Mouse (Mus musculus) gastrocnemius, postnatal 14 days (tissue): ENCODE data around the gene Rbm44. TPM values are rescaled to one million over a fixed set of nuclear protein-coding genes. Genes with fewer than 3 reads are reported as not detected.
A peak's percentile ranks its signal among the peaks of the same experiment; 100 is the strongest.

Experiments
- DNase-seq: peaks from one replicate; pipeline ENCODE4 v3.0.0; 2021; ENCODE audit warnings: mixed read lengths
- intact Hi-C: fragments of 180-260 bp; cut with DNase I; formaldehyde crosslinking; loops from one replicate; pipeline ENCODE4 v1.15.1; 2025; ENCODE audit warnings: low total_unique reads
- total RNA-seq, 2 experiments: library from RNA; stranded (reverse); gene quantifications; 2 replicates each; pipeline ENCODE4 v1.2.3; 2021

Rbm44 gene
- total RNA-seq, 2 experiments from 2014 or later: not detected

DNA sequence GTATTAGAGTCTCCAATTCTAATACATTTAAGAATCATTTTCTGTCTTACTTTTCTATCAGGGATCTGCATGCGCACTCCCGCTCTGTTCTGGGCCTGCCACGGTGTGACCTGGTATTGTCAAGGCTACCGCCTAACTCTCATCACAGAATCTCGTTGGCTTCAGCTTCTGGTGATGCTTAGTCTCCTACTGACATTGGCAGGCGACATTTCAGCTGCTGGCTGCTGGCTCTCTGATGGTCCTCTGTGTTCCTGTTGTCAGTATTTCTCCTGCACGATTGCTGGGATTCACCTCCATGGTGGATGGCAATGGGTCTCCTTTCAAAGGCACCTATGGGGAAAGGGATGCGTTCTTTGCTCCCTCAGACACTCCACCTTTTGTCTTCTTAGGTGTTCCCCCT is 61.4 kb downstream of the Rbm44 start:
- no peak for DNase-seq
- intact Hi-C loops: no loop called here

DNA sequence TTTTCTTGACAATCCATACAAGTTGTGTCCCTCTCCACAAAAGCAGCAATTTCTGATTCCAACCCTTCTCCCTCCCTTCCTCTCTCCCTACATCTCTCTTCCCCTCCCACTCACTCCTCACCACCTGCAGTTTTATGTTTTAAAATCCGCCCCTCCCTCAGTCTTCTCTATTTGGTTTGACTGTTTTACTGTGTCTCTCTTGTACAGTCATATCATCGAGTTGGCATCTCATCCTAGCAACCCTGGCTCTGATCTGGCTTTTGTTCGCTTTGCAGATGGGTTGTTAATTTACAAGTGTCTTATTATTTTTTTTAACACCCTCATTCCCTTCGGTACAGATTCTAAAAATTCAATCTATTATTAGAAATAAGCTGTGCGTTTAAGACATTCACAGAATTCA is 62.0 kb downstream of the Rbm44 start:
- intact Hi-C loops: no loop called here
- no peak for DNase-seq

DNA sequence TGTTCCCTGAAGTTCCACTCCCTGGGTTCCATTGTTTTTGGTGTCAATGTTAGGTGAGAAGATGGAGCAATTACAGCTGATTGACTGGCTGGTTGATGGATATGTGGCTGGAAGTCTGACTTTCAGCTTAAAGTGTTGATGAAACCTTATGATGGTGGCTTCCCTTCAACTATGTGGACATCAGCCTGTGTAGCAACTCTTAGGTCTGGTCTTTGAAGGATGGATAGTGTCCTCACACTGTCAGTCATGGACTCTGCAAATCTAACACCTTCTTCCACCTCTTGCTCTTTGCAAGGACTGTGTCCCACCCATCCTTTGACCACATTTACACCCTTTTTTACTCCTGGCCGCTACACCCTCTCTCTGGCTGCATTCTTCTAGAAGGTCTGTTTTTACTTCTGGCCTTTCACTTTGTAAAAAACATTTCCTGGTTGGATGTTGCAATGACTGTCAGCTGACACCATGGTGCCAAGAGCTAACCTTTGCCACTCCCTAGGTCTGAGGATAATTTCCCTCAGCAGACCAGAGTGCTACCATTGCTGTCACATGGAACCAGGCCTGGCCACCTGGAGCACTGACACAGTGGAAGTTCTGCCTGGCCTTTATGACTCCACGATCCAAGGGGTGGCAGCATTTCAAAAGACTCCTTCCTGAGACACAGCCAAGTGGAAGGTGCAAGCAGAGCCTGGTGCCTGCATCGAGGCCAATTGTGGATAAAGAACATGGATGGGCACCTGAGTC is 62.6 kb downstream of the Rbm44 start:
- DNase-seq: no peak
- intact Hi-C loops: no loop called here

DNA sequence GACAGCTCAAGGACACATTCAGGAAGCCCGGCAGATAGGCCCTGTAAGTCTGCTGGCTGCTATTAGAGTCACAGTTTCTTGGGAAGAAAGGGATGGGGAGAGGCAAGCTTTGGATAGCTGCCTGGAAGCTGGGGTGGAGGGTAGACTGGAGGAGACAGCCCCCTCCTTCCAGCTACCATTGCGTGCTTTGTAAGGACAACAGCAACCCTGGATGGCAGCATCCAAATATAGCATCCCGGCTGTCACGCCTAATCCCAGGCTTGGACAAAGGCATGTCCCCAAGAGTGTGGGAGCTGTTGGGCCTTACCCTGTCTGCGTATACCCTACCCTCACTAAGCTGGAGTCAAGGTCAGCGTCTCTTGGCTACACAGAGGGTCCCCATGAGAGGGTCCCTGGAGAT is 64.5 kb downstream of the Rbm44 start:
- DNase-seq: peak; percentile 58
- intact Hi-C loops: no loop called here

DNA sequence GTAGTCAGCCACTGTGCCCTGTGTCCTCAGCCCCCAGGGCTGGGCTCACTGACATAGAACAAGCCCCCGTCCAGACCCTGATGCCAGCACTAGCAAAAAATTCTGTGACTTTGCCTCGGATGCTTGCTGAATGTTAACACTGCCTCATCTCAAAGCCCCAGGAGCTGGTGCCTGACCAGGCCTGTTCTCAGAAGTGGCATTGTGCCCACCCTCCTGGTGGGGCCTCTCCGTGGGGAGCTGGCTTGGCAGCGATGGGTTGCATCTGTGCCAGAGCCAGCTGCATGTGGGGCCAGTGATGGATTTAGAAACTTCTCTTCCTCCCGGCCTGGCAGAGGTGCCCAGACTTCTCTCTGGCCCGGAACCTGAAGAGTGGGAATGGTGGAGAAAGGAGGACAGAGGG is 64.9 kb downstream of the Rbm44 start:
- intact Hi-C loops: no loop called here
- DNase-seq: peak; percentile 85

DNA sequence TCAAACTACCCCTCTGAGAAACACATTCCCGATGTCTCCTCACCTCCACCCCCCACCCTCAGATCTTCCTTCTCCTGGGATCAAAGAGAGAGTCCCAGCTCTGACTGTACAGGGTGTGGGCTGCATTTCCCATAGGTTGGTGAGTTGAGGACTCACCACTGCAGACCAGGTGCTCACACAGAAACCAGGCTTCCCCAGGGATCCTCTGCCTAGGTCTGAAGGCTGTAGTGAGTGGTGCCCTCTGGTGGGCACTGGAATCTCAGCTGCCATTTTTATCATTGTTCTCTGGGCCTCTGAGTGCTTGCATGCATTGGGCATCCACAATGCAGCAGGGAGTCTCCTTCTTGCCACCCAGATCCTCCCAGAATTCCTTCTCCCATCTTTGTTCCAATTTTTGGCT is 66.2 kb downstream of the Rbm44 start:
- intact Hi-C loops: no loop called here
- DNase-seq: peak; percentile 31

DNA sequence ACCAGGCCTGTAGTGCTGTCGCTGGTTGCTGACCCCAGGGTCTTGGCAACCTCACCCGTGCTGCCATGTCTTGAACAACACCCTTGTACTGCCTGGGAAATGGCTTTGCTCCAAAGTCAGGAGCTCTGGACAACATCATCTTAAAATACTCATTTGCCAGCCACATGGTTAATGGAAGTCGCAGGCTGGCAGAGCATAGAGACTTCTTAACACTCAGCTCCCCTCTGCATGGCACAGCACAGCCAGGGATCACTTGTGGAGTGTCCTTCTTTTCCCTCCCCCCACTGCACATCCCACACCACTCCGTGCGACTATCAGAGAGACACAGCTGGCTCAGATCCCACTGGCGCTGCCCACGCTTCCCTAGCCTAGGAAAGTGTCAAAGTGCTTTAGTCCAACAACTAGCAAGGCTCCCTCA is 66.7 kb downstream of the Rbm44 start:
- intact Hi-C loops: no loop called here
- DNase-seq: no peak

DNA sequence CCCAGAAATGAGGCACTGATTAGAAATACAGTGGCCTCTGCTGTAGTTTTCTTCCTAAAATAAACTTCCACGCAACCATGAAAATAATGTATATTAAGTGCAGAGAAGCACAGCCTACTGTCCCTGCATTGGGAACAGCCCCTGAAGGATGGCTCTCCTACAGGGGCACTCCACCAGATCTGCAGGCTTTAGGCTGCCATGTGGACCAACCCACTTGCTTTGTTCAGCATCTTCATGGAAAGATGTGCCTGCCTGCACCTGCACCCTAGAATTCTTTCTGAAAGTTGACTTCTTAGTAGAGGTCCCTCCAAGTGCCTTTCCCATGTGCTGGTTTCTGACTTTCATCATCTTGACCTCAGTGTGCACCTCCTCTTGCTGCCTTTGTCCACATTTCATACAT is 70.4 kb downstream of the Rbm44 start:
- no peak for DNase-seq
- intact Hi-C loops: loop anchor here (5.0 kb wide), 1 partner anchor 33 kb away; no protein-coding TSS in a partner anchor

DNA sequence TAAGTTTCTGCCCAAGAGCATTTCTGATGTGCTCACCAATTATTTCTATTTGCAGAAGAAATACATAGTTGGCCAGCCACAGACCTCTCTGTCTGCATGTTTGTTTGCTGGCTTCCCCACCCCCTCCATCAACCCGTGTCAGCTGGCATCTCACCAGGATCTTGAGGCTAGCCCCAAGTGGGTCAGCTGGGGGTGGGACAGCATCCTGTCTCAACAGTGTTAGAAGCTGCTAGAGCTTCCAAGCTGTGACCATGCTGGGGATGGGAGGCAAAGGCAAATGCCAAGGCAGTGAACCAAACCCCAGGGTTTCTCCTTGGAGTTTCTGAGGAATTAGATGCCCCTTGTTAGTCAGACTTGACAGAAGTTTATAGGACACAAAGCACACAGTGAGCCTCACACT is 71.1 kb downstream of the Rbm44 start:
- intact Hi-C loops: loop anchor here (5.0 kb wide), 1 partner anchor 34 kb away; no protein-coding TSS in a partner anchor
- peak; percentile 20 for DNase-seq

DNA sequence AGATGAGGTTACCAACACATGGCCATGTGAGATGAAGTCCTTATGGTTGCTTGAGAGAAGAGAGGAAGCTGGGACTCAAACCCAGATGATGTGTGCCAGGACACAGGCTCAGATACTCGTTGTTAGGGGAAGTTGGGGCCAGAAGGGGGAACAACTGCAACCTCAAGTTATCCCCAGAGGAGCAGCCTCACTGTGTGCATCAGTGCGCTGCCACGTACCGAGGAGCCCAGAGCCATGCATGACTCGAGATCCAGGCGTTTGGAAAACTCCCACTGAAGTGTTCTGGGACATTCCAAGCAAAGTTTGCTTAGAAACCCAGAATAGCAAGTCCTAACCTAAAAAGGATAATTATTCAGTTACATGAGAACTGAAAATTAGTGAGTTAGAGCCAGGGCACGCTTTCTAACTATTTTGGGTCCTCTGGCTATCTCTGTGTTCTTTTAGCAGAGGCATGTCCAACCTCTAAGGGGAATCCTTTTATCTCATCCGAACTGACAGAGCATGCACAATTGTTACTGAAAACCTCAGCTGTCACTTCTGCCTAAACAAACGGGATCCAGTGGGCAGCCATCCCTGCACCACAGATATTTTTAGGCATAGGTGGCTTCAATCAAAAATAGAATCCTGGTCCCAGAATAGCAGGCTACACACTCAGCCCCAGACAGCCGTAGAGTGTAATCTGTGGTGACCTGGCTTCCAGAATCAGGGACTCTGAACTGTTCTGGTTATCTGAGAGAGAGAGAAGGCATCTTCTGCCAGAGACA is 71.8 kb downstream of the Rbm44 start:
- intact Hi-C loops: loop anchor here (5.0 kb wide), 1 partner anchor 34 kb away; no protein-coding TSS in a partner anchor
- DNase-seq: peak; percentile 26

DNA sequence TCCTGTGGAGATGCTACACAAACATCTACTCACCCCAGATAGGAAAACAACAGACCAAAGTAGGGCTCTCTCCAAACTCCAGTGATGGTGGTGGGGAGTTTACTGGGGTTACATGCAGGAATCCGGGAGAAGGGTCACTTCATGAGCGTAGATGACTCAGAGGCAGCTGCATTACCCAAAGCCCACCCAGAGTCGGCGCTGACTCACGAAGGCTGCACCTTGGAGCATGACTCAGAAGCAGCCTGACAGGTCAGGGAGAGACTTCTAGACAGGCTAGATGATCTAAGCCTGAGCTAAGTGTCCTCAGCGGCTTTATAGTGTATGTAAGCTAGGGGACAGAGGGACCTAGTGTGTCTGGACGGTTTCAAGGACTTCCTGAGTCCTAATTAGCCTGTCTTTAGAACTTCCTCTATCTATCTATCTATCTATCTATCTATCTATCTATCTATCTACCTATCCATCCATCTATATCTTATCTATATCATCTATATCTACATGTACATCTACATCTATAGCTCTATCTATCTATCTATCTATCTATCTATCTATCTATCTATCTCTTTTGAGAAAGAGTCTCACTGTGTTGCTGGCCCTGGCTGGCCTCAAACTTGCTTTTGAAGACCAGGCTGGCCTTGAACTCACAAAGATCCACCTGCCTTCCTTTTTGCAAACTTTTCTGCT is 74.9 kb downstream of the Rbm44 start:
- intact Hi-C loops: loop anchor here (5.0 kb wide), 1 partner anchor 37 kb away; no protein-coding TSS in a partner anchor
- no peak for DNase-seq

DNA sequence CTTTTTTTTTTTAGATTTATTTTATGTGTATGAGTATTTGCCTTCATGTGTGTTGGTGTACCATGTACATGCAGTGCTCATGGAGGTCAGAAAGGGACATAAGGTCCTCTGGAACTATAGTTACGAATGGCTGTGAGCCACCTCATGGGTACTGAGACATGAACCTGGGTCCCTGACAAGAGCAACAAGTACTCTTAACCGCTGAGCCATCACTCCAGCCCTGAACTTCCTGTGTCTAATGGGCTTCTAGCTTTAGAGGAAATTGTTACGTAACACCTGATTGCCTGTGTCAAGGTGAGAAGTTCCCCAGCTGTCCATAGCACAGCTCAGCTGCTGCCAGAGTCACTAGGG is 75.4 kb downstream of the Rbm44 start:
- intact Hi-C loops: no loop called here
- no peak for DNase-seq

Other genes with a start within 250 kb of the Rbm44 start
- under 1 TPM; 0.31 to 0.35 TPM for gene Mlph, start 230.0 kb upstream of the Rbm44 start, total RNA-seq
- gene Prlh, start 192.0 kb upstream of the Rbm44 start, total RNA-seq: not detected
- under 1 TPM in 1 of 2 experiments, not detected in 1; 0.31 TPM for gene Rab17, start 175.4 kb upstream of the Rbm44 start, total RNA-seq
- gene Lrrfip1, start 146.4 kb upstream of the Rbm44 start, total RNA-seq: 100 to 1,000 TPM; 202 to 236 TPM
- gene Ramp1, start 34.7 kb downstream of the Rbm44 start, total RNA-seq: 10 to 100 TPM; 28.5 to 29.4 TPM
- 10 to 100 TPM; 55.9 to 59.7 TPM for gene Ube2f, start 105.2 kb downstream of the Rbm44 start, total RNA-seq
- 10 to 100 TPM in 1 of 2 experiments, 1 to 10 TPM in 1; 9.5 to 10.2 TPM for gene Scly, start 153.2 kb downstream of the Rbm44 start, total RNA-seq
- gene Espnl, start 177.0 kb downstream of the Rbm44 start, total RNA-seq: under 1 TPM; 0.07 to 0.18 TPM
- 10 to 100 TPM; 50.4 to 72.9 TPM for gene Klhl30, start 205.9 kb downstream of the Rbm44 start, total RNA-seq
- gene Erfe, start 221.3 kb downstream of the Rbm44 start, total RNA-seq: 1 to 10 TPM; 2.0 to 2.6 TPM